Mouse (Mus musculus) T-cell, adult 2 months (primary cell): ENCODE measurements around the gene Srgap2.
A peak's percentile ranks its signal among the peaks of the same experiment; 100 is the strongest.

Experiments used
- DNase-seq: peaks from one replicate; pipeline ENCODE4 v3.0.0; 2022; ENCODE audit warnings: low spot score

Srgap2 gene

GRCm38 (mm10) chr1:131417821-131418660, 109.1 kb downstream of the Srgap2 start:
- DNase-seq: no peak

DNA sequence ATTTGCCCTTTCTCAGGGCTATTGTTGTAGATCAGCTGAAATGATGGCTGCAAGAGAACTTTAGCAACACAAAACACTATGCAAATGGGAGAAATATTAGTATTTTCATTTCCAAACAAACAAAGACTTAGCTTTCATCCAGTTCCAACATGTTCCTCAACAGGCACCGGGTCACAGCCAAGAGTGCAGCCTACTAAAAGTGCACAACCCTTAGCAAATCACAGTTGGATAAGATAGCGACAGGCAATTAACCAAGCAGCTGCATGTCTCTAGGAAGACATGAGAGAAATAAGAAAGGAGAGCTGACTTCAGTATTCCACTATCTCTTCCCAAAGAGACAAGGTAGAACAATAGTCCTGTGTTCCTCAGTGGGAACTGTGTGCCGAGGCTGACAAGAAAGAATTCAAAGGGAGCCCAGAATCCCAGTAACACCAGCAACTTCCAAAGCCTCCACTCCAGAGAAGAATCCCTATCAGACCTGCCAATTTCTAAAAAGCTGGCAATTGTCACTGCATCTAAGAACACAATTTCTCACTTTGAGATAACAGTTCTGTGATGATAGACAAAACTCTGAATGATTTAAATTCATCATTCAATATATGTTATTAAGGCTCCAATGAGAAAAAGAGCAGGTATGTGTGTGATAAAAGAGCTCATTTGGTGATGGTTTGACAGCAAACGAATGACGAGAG, 109.9 kb downstream of the Srgap2 start:
- DNase-seq: no peak

GRCm38 (mm10) chr1:131403567-131403966, 123.6 kb downstream of the Srgap2 start:
- DNase-seq: no peak

DNA sequence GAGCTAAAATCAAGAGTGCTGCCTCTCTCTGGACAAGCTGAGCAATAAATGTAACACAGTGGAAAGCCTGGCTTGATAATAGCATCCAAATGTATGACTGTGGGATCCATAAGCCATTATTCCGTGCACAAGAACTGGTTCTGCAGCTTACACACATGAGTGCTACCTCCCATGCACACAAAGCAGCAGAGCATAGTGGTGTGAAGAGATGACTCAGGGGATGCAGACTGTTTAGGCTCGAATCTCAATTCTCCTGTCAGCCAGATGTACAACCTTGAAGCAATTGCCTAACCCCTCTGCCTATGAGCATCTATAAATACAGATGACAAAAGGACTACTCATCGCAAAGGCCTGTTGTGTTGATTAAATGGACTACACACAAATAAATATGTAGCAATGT, 126.3 kb downstream of the Srgap2 start:
- DNase-seq: no peak

DNA sequence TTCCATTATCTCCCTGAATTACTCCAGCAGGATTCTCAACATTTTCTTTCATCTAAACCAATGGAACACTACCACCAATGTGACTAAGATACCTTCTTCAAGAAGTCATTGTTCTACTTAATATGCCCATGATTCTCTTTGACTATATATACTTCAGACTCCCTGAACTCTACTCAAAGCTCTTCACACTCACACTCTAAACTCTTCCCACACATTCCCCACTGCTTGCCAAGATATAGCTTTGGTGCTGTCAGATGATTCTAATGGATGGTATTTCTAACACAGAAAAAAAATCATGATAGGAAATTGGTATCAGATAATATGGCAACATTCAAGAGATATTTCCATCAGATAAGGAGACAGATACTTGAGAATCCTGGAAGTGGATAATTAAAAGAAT, 129.0 kb downstream of the Srgap2 start:
- DNase-seq: no peak

DNA sequence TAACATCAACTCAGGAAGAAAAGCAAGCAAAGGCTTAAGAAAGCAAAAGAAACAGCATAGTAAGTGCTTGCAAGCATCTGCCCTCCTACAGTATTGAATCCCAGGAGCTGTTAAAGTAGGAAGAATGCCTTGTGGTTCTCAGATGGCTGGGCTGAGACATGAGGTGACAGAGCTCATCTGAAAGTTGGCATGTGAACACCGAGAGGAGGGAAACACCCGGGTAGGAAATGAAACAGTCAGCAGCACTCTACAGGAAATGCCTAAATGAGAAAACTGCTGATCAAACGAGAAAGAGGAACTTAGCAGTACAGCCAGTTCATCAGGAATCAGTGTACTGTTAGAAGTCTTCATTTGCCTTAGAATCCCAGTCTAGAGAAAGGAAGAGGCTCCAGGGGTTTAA, 142.7 kb downstream of the Srgap2 start:
- DNase-seq: peak; percentile 48

GRCm38 (mm10) chr1:131382184-131382583, 145.0 kb downstream of the Srgap2 start:
- DNase-seq: no peak

DNA sequence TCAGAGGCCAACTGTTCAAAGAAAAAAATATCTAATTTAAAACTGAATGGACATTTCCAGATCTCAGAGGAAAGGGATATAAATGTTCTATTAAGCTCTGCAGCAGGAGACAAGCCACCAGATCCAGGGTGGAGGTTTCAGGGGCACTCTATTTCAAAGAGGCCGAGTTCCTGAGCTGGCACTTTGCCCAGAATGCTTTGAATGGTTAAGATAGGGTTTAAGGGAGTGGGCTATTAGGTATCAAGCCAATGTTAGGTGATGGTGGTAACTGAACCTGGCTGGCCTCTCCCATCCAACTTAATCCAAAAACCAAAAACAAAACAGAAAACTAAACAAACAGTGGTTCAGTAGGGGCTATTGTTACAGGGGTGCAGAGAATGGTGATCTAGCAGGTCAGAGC, 146.9 kb downstream of the Srgap2 start:
- no peak for DNase-seq

- no peak for DNase-seq
Observed at GRCm38 (mm10) chr1:131378914-131379474, 148.2 kb downstream of the Srgap2 start.

DNA sequence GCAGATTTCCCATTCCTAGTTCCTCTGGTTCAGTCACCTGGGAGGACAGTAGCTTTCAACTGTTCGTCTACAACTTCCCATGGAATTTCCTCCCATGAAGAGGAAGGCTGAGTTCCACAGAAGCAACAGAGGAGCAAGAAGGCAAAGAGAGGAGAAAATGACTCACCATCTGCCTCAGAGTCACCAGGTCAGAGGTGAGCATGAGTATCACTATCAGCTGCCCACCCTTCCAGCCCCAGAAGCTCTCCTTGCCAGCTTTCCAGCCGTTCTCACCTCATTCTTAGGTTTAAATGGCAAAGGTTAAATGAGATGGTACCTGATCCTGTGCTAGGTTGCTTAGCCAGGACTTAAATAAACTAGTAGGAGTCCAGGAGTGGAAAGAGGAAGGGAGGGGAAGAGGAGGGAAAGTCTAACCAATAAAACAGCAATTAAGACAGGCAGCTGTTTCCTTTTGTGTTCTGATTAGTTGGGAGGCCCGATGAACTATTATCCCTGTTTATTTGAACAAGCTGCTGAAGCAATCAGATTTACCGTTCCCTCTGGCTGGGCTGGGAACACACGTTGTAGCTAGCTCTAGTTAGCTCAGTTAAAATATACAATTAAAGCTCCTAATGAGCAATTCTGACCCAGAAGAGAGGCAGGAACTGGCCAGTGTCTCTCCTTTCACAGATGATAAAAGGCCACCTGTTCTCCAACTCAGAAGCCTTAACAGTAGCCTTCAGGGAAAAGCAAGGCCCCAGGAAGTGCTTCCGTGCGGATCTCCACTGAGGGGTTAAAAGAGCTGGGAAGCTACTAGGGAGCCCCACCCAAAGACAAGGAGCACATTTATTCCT, 148.9 kb downstream of the Srgap2 start:
- DNase-seq: no peak

- DNase-seq: peak; percentile 75
Observed at GRCm38 (mm10) chr1:131365832-131366231, 161.3 kb downstream of the Srgap2 start.

GRCm38 (mm10) chr1:131364432-131364831, 162.7 kb downstream of the Srgap2 start:
- no peak for DNase-seq

- no peak for DNase-seq
Observed at GRCm38 (mm10) chr1:131363887-131364286, 163.3 kb downstream of the Srgap2 start.

DNA sequence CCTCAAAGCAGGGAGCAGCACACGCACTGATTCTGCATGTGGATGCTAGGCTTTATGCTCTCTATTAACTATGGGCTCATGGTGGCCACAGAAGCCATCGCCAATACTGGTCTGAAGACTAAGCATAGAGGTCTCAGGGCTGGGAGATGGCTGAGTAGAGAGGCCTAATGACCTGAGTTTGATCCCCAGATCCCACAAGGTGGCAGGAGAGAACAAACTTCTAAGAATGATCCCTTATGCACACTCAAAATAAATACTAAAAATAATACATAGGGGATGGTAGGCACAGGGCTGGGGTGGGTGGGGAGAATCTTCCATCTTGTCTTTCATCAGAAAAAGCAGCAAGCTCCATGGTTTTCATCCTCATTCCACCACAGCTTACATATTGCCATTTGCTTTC, 165.1 kb downstream of the Srgap2 start:
- no peak for DNase-seq

- DNase-seq: no peak
Observed at GRCm38 (mm10) chr1:131360800-131361199, 166.4 kb downstream of the Srgap2 start.

DNA sequence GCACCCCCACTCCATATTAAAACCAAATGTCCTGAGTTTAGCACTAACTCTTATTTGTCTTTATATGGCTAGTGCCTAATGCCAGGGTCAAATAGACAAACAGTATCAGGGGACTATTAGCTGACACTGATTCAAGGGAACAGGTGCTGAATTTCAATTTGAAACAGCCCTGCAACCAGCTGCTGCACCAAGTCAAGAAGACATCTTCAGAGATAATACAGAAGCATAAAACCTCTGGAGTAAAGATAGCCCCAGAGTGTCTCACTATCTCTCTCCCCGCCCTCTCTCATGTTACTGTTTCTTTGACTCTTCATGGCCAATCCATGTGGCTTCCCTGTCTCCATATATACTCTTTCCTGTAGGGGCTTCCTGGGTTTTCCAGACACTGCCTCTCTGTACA, 167.5 kb downstream of the Srgap2 start:
- DNase-seq: no peak

DNA sequence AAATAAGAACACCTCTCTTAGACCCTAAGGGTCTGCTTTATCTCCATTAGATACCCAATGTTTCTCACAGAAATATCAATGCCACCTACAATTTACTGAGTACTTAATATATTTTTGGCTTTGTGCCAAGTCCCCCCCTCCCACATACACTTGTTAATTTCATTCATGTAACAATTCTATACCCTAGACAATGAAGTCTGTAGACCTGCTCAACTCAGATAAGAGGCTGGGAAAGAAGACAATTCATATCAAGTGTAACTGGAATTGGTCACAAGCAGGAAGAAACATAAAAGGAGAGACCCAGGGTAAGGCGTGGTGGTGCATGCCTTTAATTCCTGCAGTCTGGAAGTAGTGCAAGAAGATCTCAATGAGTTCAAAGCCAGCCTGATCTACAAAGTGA, 169.9 kb downstream of the Srgap2 start:
- no peak for DNase-seq

- DNase-seq: no peak
Observed at GRCm38 (mm10) chr1:131351436-131351835, 175.7 kb downstream of the Srgap2 start.

DNA sequence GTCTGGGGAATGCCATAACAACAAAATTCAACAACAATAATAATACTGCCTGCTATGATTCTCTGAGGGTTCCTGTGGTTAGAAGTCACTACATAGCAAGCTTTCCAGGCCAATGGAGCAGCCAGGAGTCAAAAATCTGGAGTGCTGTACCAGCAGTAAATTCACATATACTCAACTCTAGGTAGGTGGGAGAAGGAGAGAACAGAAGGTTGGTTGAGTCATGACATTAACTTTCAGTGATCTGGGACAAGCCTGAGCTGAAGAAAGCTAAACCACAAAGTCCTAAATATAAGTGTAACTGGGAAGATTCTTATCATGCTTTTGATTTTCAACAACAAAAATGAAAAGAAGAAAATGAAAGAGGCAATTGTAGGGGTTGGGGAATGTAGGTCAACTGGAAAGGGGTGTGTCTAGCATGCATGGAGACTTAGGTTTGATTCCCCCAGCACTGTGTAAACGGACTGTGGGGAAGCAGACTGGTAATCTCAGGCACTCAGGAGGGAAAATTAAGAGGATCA, 177.1 kb downstream of the Srgap2 start:
- no peak for DNase-seq

- no peak for DNase-seq
Observed at GRCm38 (mm10) chr1:131347708-131348107, 179.4 kb downstream of the Srgap2 start.

GRCm38 (mm10) chr1:131346916-131347555, 180.1 kb downstream of the Srgap2 start:
- DNase-seq: no peak
